Mouse (Mus musculus) spleen, postnatal 10 days (tissue): ENCODE results near the gene Fam126b.
A peak's percentile ranks its signal among the peaks of the same experiment; 100 is the strongest.
"Not testable (repeated sequence)": the region's sequence is repeated elsewhere in the genome, so short reads cannot be mapped to it uniquely, and the experiment has no call there.

ENCODE experiments used
- DNase-seq, 2 experiments: peaks; one replicate each; pipeline ENCODE4 v3.0.0; 2021 to 2022; ENCODE audit warnings: low spot score in 2 of 2

Gene Fam126b

GRCm38 (mm10) chr1:58570437-58570836, 15.7 kb downstream of the Fam126b start:
- no peak for DNase-seq

GRCm38 (mm10) chr1:58568456-58569130, 17.5 kb downstream of the Fam126b start:
- DNase-seq = no peak

GRCm38 (mm10) chr1:58566621-58567020, 19.5 kb downstream of the Fam126b start:
- no peak for DNase-seq

GRCm38 (mm10) chr1:58564981-58565380, 21.1 kb downstream of the Fam126b start:
- no peak for DNase-seq

GRCm38 (mm10) chr1:58562455-58562854, 23.7 kb downstream of the Fam126b start:
- peak; percentile 37 to 74 for DNase-seq

GRCm38 (mm10) chr1:58560370-58560769, 25.8 kb downstream of the Fam126b start:
- not testable (repeated sequence) for DNase-seq

GRCm38 (mm10) chr1:58541386-58541785, 44.7 kb downstream of the Fam126b start:
- no peak for DNase-seq

GRCm38 (mm10) chr1:58507249-58507648, 78.9 kb downstream of the Fam126b start:
- no peak for DNase-seq

- DNase-seq = peak; percentile 87 to 93
These were observed 81.4 kb downstream of the Fam126b start, which contains the start of gene Orc2 for GRCm38 (mm10) chr1:58504577-58505254. Gene Orc2, minus strand, starts transcription at chr1:58505109.

GRCm38 (mm10) chr1:58503793-58504370, 82.2 kb downstream of the Fam126b start:
- peak; percentile 11 to 13 for DNase-seq

GRCm38 (mm10) chr1:58503134-58503533, 83.0 kb downstream of the Fam126b start:
- peak in 1 of 2 experiments; percentile 10 for DNase-seq

GRCm38 (mm10) chr1:58498758-58499157, 87.4 kb downstream of the Fam126b start:
- DNase-seq = no peak

- no peak for DNase-seq
These were observed 88.4 kb downstream of the Fam126b start for GRCm38 (mm10) chr1:58497678-58498077.

- DNase-seq = no peak
These were observed 90.5 kb downstream of the Fam126b start for GRCm38 (mm10) chr1:58495603-58496002.

GRCm38 (mm10) chr1:58482647-58483046, 103.5 kb downstream of the Fam126b start:
- no peak for DNase-seq

- no peak for DNase-seq
These were observed 110.5 kb downstream of the Fam126b start for GRCm38 (mm10) chr1:58475662-58476061.
